Mouse (Mus musculus): ENCODE results near the gene Borcs6.
A peak's percentile ranks its signal among the peaks of the same experiment; 100 is the strongest.
"Not testable (repeated sequence)": the region's sequence is repeated elsewhere in the genome, so short reads cannot be mapped to it uniquely, and the experiment has no call there.

The Borcs6 gene

DNA sequence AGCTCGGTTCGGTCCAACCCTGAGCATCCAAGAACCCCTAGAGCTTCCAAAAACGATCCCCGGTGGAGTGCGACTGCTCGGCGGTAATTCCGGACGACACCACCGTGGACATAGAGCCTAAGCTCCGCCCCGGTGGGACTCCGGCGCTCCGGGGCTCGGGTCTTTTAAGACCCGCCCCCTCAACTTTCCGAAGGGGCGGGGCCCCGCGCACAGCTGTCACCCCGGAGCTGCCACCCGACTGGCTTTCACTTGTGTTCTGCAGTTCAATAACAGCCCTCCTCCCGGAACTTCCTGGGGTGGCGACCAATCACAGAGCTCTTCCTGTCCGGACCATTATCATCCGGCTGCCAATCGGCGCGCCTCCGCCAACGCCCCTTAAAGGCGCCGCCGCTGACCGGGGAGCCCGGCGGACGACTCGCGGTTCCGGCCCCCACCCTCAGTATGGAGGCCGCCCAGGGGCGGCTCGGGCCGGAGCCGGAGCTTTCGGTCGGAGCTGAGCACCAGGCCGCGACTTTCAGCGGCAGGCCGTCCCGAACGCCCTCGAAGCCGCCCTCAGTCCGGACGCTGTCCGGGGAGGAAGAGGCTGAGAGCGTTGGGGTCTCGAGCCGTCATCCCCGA lies at the start of gene Borcs6:
Gene Borcs6 (plus strand): TSS at position 361 of the 618 bp plus-strand sequence.
- peak; percentile 97 for DNase-seq

GRCm38 (mm10) chr11:69010400-69011323 lies 48.9 kb upstream of the Borcs6 start:
- DNase-seq = no peak

DNA sequence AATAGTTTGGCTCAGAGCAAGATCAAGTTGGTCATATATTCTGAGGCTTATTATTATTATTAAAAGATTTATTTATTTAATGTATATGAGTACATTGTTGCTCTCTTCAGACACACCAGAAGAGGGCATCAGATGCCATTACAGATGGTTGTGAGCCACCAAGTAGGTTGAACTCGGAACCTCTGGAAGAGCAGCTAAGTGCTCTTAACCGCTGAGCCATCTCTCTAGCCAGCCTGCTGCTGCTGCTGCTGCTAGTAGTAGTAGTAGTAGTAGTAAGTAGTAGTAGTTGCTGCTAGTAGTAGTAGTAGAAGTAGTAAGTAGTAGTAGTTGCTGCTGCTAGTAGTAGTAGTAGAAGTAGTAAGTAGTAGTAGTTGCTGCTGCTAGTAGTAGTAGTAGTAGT lies 48.1 kb upstream of the Borcs6 start:
- DNase-seq = not testable (repeated sequence)

DNA sequence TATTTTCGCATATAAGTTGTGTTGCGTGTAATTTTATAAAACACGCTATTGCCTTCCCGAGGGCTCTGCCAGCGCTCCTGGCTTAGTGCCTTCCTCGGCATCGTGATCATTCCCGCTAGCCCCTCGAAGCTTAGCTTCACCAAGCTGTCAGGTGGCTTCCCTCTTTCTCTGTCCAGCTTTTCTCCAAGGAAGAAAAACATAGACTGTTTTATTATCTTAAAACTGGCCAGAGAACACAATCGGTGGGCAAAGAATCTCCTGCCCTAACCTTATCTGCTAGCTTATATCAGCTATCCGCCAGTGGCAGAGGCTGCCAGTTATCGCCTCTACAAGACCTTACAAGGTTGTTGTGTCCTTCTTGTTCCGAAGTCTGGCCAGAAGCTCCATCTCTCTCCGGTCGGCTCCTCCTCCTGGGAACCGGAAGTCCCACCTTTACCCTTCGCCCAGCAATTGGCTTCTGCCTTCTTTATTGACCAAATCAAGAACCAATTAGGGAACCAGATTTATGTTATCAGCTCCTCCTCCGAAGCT lies 47.4 kb upstream of the Borcs6 start:
- DNase-seq = peak; percentile 95

DNA sequence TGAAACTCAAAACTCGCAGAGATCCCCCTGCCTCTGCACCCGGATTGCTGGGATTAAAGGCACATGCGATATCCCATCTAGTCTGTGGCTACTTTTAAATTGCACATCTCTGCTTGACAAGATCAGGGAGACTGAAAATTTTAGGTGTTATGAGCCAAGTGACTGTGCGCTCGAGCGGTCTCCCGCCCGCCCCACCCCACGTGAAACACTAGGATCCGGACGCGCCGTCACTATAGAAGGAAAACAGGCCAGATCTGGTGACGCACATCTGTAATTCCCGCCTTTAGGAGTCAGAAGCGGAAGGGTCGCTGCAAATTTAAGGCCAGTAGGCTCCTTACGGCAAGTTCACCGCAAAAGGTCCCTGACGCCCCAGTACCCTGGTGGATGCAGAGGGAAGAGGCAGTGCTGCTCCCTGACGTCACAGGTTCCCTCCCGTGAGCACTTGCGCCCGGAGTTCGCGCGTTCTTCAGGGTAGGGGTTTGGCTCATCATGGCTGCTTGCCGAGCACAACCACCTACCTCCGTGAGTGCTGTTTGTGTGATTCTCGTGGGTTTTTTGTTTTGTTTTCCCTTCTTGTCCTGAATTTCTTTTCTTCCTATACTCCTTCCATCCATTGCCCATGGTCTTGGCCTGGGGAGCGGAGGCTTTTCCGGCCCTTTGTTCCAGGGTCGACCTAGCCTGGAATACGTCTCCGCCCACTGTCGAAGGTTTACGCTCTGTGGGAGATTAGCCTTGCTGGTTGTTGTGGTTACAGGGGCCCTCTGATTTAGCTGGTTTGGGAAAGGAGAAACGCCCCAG lies 43.7 kb upstream of the Borcs6 start, which contains the start of gene Ctc1:
Gene Ctc1 (plus strand): TSS at position 268 of the 798 bp plus-strand sequence.
- peak; percentile 95 for DNase-seq

- DNase-seq = no peak
Observed at GRCm38 (mm10) chr11:69016755-69017154, 42.8 kb upstream of the Borcs6 start.

DNA sequence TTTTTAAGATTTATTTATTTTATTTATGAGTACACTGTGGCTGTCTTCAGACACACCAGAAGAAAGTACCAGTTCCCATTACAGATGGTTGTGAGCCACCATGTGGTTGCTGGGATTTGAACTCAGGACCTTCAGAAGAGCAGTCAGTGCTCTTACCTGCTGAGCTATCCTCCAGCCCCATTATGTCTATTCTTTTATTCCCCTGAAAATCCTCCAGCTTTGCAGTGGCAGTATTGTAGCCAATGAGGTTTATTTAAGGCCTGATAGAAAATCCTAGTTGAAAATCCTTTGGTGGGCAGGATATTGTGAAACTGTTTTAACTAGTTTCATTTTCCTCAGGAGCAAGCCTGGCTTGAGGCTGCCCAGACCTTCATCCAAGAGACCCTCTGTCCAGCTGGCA lies 38.8 kb upstream of the Borcs6 start:
- DNase-seq = no peak

- DNase-seq = no peak
Observed at GRCm38 (mm10) chr11:69026562-69026961, 33.0 kb upstream of the Borcs6 start.

GRCm38 (mm10) chr11:69028805-69029204 lies 30.7 kb upstream of the Borcs6 start:
- no peak for DNase-seq

DNA sequence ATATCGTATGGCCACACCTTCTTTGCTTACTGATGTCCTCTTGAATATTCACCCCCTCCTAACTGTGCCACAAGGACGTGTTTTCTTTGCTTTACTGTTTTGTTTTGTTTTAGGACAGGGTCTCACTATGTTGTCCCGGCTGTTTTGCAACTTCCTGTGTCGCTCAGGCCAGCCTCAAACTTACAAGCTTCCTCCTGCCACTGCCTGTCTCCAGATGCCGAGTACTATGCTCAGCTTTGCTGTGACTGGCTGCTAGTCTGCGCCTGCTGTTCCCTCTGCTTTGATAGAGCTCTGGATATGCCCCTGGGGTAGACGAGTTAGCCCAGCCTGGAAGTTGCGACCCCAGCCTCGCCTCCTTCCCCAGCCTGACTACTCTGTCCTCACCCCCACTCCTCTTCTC lies 26.0 kb upstream of the Borcs6 start:
- DNase-seq = no peak

DNA sequence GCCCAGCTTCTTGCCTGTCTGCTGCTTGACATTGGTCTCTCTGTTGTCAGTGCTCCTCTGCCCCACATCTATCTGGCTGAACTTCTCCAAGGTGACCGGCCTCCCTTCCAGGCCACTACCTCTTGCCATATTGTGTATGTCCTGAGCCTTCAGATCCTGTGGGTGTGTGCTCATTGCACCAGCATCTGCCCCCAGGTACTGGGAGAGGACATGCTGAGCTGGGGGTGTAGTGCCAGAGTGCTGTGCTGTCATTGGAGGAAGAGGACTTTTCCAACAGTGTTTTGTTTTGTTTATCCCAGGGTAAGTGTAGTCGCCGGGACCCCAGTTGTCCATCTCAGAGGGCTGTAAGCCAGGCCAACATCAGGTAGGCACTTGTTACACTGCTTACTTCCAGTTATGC lies 24.9 kb upstream of the Borcs6 start:
- no peak for DNase-seq

GRCm38 (mm10) chr11:69035411-69035810 lies 24.1 kb upstream of the Borcs6 start:
- DNase-seq = no peak

GRCm38 (mm10) chr11:69035849-69036248 lies 23.7 kb upstream of the Borcs6 start:
- peak; percentile 95 for DNase-seq

DNA sequence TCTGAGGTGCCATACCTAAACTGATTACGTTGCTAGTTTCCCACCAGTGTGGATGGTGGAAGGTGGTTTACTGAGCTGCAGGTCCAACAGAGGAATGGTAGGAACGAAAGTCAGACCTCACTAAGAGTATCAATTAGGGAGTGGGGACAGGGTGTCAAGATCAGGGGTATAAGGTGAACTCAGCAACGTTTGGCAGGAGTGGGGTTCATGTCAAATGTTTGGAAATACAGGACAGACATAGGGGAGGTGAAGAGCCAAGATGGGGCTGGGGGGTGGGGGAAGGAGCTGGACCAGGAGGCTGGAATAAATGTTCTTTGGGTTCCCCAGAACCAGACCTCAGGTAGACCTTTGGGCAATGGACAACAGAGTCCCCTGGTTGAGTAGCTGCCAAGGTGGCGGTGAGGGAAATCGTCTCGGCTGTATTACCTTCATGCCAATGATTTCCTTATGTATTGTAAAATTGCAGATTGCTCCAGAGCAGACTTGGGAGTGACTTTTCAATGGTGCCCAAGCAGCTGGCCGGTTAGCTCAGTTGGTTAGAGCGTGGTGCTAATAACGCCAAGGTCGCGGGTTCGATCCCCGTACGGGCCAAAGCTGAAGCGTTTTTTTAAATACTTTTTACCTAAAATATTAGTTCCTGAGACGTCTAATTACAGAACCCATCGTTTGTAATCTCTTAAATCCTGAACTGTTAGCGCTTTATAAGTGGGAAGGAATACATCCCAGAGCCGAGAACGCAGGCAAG lies 22.9 kb upstream of the Borcs6 start:
- DNase-seq = peak; percentile 85

DNA sequence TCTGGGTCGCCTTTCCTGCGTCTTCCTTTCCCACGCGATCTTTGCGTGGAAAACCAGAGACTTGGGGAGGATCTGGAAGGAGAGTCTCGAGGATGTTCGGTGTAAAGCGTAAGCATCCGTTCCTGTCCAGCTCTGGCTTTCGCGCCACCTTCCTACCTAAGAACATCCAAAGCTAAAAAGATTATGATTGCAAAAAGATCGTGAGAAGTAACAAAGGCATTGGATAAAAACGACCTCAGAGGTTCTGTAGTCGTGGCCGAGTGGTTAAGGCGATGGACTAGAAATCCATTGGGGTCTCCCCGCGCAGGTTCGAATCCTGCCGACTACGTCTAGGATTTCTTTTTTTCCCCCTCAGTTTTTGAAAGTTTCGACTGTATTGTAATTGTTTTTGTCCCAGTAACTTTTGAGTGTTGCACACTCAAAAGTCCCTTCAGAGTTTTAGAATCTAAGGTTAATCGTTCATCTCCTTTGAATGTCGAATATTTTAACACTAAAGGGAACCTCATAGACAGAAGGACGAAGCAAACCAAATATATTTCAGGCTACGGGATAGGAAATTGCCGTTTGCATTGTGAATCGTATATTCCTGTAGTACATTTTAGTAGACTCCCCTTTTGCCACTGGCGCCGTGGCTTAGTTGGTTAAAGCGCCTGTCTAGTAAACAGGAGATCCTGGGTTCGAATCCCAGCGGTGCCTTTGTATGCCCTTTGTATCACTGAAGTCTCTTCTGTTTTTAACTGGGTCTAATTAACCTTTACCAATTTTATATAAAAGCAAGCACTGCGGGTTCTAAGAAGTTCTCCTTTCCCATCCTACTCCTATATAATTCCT lies 22.1 kb upstream of the Borcs6 start:
- DNase-seq = peak; percentile 80

- no peak for DNase-seq
Observed at GRCm38 (mm10) chr11:69038173-69038572, 21.3 kb upstream of the Borcs6 start.

- peak; percentile 93 for DNase-seq
Observed at GRCm38 (mm10) chr11:69045531-69046394, 13.8 kb upstream of the Borcs6 start, which contains the start of gene Aurkb. Aurkb (plus strand) TSS chr11:69045647.

DNA sequence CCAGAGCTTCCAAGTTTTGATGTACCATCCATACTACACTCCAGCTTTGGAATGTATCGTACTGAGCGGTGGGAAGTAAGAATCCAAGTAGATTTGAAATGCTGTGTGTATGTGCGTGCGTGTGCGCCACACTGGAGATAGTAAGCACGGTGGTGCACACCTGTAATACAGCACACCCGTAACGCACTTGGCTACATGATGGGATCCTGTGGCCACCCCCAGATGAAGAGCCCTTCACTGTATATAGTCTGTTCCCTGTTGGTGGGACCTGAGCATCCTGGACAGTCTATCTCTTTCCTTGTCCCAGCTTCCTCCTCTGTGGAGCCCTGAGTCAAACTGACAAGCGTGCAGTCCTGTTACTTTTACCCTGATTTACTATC lies 13.1 kb upstream of the Borcs6 start:
- no peak for DNase-seq

- no peak for DNase-seq
Observed at GRCm38 (mm10) chr11:69047592-69047991, 11.9 kb upstream of the Borcs6 start.

DNA sequence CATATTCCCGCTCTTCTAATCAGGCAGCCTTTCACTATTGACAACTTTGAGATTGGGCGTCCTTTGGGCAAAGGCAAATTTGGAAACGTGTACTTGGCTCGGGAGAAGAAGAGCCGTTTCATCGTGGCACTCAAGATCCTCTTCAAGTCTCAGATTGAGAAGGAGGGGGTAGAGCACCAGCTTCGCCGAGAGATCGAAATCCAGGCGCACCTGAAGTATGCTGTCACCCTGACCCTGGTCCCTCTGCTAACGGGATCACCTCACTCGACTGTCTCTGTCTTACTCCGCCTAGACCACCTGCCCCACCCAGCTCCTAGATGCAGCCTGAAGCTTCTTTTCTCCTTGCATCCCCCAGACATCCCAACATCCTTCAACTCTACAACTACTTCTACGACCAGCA lies 11.4 kb upstream of the Borcs6 start:
- DNase-seq = no peak
